Mouse (Mus musculus): ENCODE measurements at regions not wholly inside any gene's neighbourhood (a gene's known extent, or its start where the extent isn't known, plus 50 kb on each side); places are given as distances from the start of the nearest gene placed in this dataset.

DNA sequence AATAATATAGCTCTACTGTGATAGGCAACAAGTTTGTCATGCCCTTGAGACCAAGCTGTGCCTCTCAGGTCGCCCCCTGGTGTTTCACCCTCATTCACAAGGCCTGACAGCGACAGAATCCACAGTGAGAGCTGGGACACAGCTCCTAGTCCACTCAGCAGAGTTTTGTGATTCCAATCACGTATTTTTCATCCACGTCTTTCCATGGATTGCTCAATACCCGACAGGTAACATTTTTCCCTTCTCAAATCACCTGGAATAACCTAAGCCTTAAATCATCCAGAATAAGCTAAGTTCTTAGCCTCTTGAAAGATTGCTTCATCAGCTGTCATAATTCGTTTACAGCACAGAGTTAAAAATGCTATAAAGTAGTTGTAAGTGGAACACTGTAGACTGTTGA is 211.3 kb downstream of the Ccdc91 start:
- DNase-seq (no peak), ATAC-seq (ENCODE audit: low read depth) (no peak)
- Histone ChIP-seq H3K4me1 (replicated peaks) (no peaks in the 10 kb centered on the region), H3K27me3 (no peaks in the 10 kb centered on the region), H3K4me2 (no peak overlapping the region), H3K9ac (no peak overlapping the region), H3K27ac (no peak overlapping the region), H3K36me3 (no peaks in the 10 kb centered on the region), H3K4me3 (replicated peaks) (no peak overlapping the region), H3K9me3 (replicated peaks) (no peaks in the 10 kb centered on the region)
- WGBS (ENCODE audit: insufficient replicate concordance), result 46% methylated on average over 6 of the region's 6 CpGs

DNA sequence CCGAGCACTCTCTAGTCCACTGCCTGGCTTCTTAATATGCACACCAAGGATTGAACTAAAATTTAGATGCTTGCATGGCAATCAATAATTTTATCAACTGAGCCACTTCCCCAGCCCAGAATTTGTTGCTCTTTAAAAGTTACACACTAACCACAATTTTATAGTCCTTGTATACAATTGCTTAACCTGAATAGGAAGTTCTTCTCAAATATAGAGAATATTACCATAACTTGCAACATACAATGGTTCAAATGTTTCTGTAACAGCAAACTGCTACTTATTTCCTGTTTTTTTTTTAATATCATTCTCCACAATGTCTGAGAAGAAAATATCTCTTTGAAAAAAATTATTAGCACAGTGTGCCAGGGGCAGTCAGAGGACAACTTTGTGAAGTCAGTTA is 222.6 kb downstream of the Ccdc91 start:
- H3K36me3 ChIP-seq, result no peaks in the 10 kb centered on the region
- no peak for DNase-seq
- ATAC-seq (ENCODE audit: low read depth), result no peak
- H3K4me1 ChIP-seq (replicated peaks), result no peaks in the 10 kb centered on the region
- no peaks in the 10 kb centered on the region for H3K9me3 ChIP-seq (replicated peaks)
- no peaks in the 10 kb centered on the region for H3K27me3 ChIP-seq
- WGBS (ENCODE audit: insufficient replicate concordance), result 63% methylated on average over 1 of the region's 1 CpGs
- no peak overlapping the region for H3K4me3 ChIP-seq (replicated peaks)
- no peak overlapping the region for H3K9ac ChIP-seq
- no peak overlapping the region for H3K4me2 ChIP-seq
- H3K27ac ChIP-seq, result no peak overlapping the region

DNA sequence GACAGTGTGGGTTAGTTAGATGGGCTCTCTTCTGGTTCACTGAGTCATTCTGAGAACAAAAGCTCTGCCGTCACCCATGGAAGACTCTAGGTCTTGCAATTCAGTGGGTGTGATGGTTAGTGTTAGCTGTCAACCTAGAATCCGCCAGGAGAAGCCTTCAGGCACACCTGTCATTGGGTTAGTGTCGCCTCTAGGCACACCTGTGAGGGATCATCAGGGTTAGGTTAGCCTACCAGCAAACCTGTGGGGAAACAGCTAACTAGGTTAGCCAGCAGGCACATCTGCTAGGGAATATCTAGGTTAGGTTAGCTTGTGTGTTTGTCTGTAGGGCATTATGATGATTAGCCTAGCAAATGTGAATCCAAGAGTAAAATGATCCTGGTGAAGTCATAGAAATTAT is 223.8 kb downstream of the Ccdc91 start:
- Histone ChIP-seq H3K27me3 (no peaks in the 10 kb centered on the region), H3K27ac (no peak overlapping the region), H3K9ac (no peak overlapping the region), H3K4me1 (replicated peaks) (no peaks in the 10 kb centered on the region), H3K36me3 (no peaks in the 10 kb centered on the region), H3K4me2 (no peak overlapping the region), H3K4me3 (replicated peaks) (no peak overlapping the region), H3K9me3 (replicated peaks) (no peaks in the 10 kb centered on the region)
- WGBS (ENCODE audit: insufficient replicate concordance), result 50% methylated on average over 3 of the region's 3 CpGs
- DNase-seq, result no peak
- no peak for ATAC-seq (ENCODE audit: low read depth)

DNA sequence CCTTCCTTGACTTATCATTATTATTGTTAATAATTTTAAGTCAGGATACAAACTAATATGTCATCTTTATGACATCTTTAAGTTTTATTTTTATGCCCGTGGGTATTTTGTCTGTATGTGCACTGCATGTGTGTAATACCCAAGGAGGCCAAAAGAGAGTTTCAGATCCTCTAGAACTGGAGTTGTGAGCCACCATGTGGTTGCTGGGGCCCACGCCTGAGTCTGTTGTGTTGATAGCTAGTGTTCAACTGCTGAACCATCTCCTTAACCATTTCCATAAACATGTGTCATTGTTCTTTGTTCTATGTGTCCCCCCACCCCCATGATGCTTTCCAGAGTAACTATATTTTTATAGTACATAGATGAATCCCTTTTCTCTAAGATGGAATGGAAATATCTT is 225.0 kb downstream of the Ccdc91 start:
- no peaks in the 10 kb centered on the region for H3K36me3 ChIP-seq
- WGBS (ENCODE audit: insufficient replicate concordance), result 34% methylated on average over 2 of the region's 2 CpGs
- no peak overlapping the region for H3K27ac ChIP-seq
- H3K27me3 ChIP-seq, result no peaks in the 10 kb centered on the region
- no peak overlapping the region for H3K4me2 ChIP-seq
- no peak overlapping the region for H3K9ac ChIP-seq
- DNase-seq, result no peak
- no peak for ATAC-seq (ENCODE audit: low read depth)
- no peak overlapping the region for H3K4me3 ChIP-seq (replicated peaks)
- no peaks in the 10 kb centered on the region for H3K9me3 ChIP-seq (replicated peaks)
- H3K4me1 ChIP-seq (replicated peaks), result no peaks in the 10 kb centered on the region

DNA sequence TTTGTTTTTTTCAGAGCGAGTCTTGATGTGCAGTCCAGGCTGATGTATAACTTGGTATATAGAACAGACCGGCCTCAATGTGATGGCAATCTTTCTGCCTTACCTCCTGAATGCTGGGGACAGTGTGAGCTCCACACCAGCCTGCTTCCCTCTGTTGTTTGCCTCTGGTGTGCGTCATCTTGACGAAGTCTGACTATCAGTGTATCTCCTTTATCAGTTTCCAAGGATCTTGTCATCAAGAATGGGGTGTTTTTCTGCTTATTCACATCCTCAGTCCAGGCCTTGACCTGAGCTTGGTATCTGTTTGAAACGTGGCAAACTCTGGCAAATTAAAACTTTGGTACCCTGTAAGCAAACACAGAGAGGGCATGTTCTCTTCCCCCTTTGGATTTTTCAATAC is 226.3 kb downstream of the Ccdc91 start:
- WGBS (ENCODE audit: insufficient replicate concordance), result 50% methylated on average over 5 of the region's 5 CpGs
- ATAC-seq (ENCODE audit: low read depth) (no peak), DNase-seq (no peak)
- Histone ChIP-seq H3K9me3 (replicated peaks) (no peaks in the 10 kb centered on the region), H3K4me2 (no peak overlapping the region), H3K27me3 (no peaks in the 10 kb centered on the region), H3K36me3 (no peaks in the 10 kb centered on the region), H3K27ac (no peak overlapping the region), H3K9ac (no peak overlapping the region), H3K4me1 (replicated peaks) (no peaks in the 10 kb centered on the region), H3K4me3 (replicated peaks) (no peak overlapping the region)

DNA sequence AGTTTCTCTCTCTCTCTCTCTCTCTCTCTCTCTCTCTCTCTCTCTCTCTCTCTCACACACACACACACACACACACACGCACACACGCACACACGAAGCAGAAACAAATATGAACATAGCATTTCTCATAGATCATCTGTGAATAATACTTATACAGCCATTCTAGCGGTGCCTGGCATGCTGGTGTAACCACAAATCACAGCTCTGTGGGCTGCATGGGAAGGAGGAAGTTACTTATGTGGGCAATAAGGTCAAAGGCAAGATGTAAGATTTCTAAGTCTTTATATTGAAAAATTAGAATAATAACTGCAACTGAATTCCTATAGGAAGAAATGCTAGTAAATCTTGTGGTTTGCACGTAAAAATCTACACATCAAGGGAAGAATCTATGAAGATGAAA is 228.7 kb downstream of the Ccdc91 start:
- no peaks in the 10 kb centered on the region for H3K9me3 ChIP-seq (replicated peaks)
- DNase-seq (no peak), ATAC-seq (ENCODE audit: low read depth) (no peak)
- no peak overlapping the region for H3K4me2 ChIP-seq
- H3K36me3 ChIP-seq, result no peaks in the 10 kb centered on the region
- H3K27ac ChIP-seq, result no peak overlapping the region
- WGBS (ENCODE audit: insufficient replicate concordance), result 48% methylated on average over 5 of the region's 5 CpGs
- no peaks in the 10 kb centered on the region for H3K4me1 ChIP-seq (replicated peaks)
- H3K9ac ChIP-seq, result no peak overlapping the region
- no peaks in the 10 kb centered on the region for H3K27me3 ChIP-seq
- no peak overlapping the region for H3K4me3 ChIP-seq (replicated peaks)

DNA sequence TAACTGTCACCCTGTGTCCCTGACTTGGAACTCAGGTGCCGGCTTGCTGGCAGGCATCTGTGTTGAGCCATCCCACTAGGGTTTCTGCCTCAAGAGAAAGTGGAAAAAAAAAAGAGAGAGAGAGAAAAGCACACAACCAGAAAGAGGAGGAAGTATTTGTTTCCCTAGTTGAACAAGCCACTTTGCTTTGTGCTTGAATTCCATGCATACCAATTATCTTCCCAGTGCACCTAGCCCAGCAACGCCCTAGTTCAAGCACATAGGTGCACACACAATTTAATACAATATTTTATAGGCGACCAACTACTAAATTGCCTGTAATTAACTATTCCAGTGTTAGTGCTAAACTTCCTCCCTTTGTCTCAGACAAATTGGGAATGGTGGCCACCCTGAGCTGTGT is 230.3 kb downstream of the Ccdc91 start:
- no peak overlapping the region for H3K9ac ChIP-seq
- H3K27ac ChIP-seq, result no peak overlapping the region
- no peaks in the 10 kb centered on the region for H3K27me3 ChIP-seq
- no peak for DNase-seq
- no peak for ATAC-seq (ENCODE audit: low read depth)
- H3K4me1 ChIP-seq (replicated peaks), result no peaks in the 10 kb centered on the region
- H3K9me3 ChIP-seq (replicated peaks), result no peaks in the 10 kb centered on the region
- WGBS (ENCODE audit: insufficient replicate concordance), result 54% methylated on average over 3 of the region's 3 CpGs
- no peak overlapping the region for H3K4me3 ChIP-seq (replicated peaks)
- H3K4me2 ChIP-seq, result no peak overlapping the region
- H3K36me3 ChIP-seq, result no peaks in the 10 kb centered on the region

DNA sequence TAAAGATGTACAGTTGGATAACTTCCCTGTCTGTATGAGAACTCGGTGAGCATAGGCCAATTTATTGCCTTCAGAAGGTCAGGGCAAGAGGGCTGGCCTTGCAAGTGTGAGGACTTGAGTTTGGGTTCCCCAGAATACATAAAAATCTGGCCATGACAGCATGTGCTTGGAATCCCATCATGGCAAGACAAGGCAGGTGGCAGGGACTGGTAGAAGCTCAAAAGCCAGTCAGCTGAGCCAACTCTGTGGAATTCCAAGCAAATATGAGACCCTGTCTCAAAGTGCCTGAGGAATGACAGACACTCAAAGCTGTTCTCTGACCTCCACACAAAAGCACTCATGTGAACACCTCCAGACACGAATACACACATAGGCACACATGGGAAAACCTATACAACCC is 231.1 kb downstream of the Ccdc91 start:
- H3K27me3 ChIP-seq, result no peaks in the 10 kb centered on the region
- WGBS (ENCODE audit: insufficient replicate concordance), result 48% methylated on average over 2 of the region's 2 CpGs
- DNase-seq, result no peak
- H3K4me2 ChIP-seq, result no peak overlapping the region
- no peak overlapping the region for H3K9ac ChIP-seq
- no peak for ATAC-seq (ENCODE audit: low read depth)
- no peaks in the 10 kb centered on the region for H3K9me3 ChIP-seq (replicated peaks)
- H3K36me3 ChIP-seq, result no peaks in the 10 kb centered on the region
- no peak overlapping the region for H3K27ac ChIP-seq
- no peaks in the 10 kb centered on the region for H3K4me1 ChIP-seq (replicated peaks)
- no peak overlapping the region for H3K4me3 ChIP-seq (replicated peaks)

DNA sequence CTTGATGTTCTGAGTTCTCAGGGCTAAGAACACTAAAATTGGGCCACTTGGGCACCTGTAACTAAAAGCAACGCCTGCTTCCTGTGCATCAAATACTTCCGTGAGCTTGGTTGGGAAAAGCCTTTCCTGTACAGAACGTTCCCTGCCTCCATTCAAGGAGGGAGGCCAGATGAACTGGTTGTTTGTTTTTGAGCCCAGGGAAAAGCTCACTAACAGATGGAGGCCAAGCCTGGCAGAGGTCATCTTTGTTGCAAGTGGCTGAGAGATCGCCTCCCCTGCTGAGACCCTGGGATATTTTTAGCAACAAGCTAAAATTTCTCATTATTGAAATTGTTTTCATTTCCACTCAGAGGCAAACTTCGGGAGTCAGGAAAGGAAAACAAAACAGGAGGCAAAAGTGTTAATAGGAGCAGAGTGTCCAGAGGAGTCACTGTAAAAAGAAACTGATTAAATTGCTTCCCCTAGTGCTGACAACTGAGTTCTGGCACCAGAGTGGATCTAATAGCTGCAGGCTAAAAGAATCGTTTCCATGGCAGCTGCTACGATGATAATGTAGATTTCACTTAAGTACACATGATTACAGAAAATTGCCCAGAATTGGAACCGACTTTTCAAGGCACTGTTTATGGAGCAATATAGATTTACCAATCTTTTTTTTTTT is 242.6 kb downstream of the Ccdc91 start:
- 38% methylated on average over 8 of the region's 8 CpGs for WGBS (ENCODE audit: insufficient replicate concordance)

DNA sequence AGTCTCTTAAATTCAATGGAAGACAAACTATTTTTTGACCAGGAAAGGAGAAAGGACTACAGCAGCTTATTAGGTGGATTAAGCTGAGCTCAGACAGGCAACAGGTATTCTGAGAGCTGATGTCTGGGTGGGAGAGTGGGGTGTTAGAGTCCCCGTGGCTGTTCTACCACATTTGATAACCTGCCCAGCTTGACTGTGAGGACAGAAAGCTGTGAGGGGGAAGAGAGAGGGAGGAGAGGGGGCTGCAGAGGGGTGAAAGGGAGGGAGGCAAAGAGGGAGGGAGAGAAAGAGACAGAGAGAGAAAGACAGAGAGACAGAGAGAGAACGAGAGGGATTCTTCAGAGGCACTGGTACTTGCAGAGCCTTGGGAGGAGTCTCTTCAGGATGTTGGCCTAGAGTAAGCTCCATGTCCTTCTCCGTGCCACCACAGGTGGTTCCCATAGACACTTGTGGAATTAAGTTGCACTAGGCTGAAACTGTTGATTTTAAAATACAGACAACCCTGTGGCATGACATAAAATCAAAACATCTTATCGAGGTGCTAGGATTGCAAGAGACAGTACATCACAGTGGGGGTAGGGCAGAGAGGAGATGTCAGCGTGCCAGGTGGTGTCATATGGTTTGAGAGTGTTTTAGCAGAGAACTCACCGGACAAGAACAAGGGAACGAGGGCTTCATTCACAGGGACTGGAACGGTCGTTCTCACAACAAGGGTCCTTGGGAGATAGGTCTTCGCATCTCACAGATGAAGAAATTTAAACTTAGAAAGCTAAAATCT is 243.3 kb downstream of the Ccdc91 start:
- no peak overlapping the region for H3K27ac ChIP-seq
- H3K4me2 ChIP-seq, result no peak overlapping the region
- H3K27me3 ChIP-seq, result no peaks in the 10 kb centered on the region
- H3K36me3 ChIP-seq, result no peaks in the 10 kb centered on the region
- H3K4me1 ChIP-seq (replicated peaks), result no peaks in the 10 kb centered on the region
- no peak for DNase-seq
- no peak for ATAC-seq (ENCODE audit: low read depth)
- H3K9ac ChIP-seq, result no peak overlapping the region
- WGBS (ENCODE audit: insufficient replicate concordance), result 64% methylated on average over 10 of the region's 10 CpGs
- no peak overlapping the region for H3K4me3 ChIP-seq (replicated peaks)
- no peaks in the 10 kb centered on the region for H3K9me3 ChIP-seq (replicated peaks)

More for the DNA sequence above, 242.6 kb downstream of the Ccdc91 start:
- Histone ChIP-seq H3K9ac (no peak overlapping the region), H3K4me3 (replicated peaks) (no peak overlapping the region), H3K27me3 (no peaks in the 10 kb centered on the region), H3K4me2 (no peak overlapping the region), H3K36me3 (no peaks in the 10 kb centered on the region), H3K4me1 (replicated peaks) (no peaks in the 10 kb centered on the region), H3K27ac (no peak overlapping the region), H3K9me3 (replicated peaks) (no peaks in the 10 kb centered on the region)
- DNase-seq (no peak), ATAC-seq (ENCODE audit: low read depth) (no peak)

DNA sequence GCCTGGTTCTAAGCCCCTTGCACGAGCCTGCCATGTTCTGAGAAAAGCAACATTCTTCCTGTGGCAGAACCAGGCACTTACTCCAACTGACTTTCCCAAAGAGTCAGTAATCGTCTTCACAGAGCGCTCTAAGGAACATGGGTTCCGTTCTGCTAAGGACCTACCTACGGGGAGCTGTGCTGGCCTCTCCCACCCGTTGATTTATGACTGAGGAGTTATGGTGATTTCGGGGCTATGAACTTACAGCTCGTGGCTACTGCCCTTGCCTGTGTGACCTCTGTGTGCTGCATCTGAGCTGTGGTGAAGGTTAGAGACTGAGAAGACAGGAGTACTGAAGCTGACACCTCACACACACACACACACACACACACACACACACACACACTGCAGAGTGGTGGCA is 243.9 kb downstream of the Ccdc91 start:
- DNase-seq (no peak), ATAC-seq (ENCODE audit: low read depth) (no peak)
- Histone ChIP-seq H3K9ac (no peak overlapping the region), H3K4me2 (no peak overlapping the region), H3K9me3 (replicated peaks) (no peaks in the 10 kb centered on the region), H3K36me3 (no peaks in the 10 kb centered on the region), H3K4me3 (replicated peaks) (no peak overlapping the region), H3K27ac (no peak overlapping the region), H3K4me1 (replicated peaks) (no peaks in the 10 kb centered on the region), H3K27me3 (no peaks in the 10 kb centered on the region)
- WGBS (ENCODE audit: insufficient replicate concordance), result 64% methylated on average over 8 of the region's 8 CpGs

DNA sequence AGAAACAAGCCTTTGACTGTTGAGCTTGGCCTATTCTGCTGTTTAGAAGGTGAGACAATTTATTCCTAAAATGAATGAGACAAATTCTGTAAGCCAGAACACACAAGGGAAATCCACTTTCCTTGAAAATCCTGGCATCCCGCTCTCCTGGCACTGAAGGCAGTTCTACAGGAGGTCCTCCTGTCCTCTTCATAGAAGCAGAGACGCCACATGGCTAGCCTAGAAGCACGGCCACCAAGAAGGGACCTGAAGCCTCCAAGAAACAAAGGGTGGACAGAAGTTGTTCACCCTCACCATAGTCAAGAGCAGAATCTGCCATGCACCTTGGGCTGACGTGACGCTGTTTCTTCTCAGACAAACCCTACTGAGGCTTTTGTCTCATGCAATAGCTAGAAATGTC is 247.7 kb downstream of the Ccdc91 start:
- Histone ChIP-seq H3K27me3 (no peaks in the 10 kb centered on the region), H3K4me1 (replicated peaks) (no peaks in the 10 kb centered on the region), H3K9me3 (replicated peaks) (no peaks in the 10 kb centered on the region), H3K36me3 (no peaks in the 10 kb centered on the region), H3K27ac (no peak overlapping the region), H3K9ac (no peak overlapping the region), H3K4me3 (replicated peaks) (no peak overlapping the region), H3K4me2 (no peak overlapping the region)
- ATAC-seq (ENCODE audit: low read depth) (no peak), DNase-seq (no peak)
- WGBS (ENCODE audit: insufficient replicate concordance), result 58% methylated on average over 5 of the region's 5 CpGs
